Mouse (Mus musculus): ENCODE results near the gene Pak1ip1. TPM values are rescaled to one million over a fixed set of nuclear protein-coding genes. Genes with fewer than 3 reads are reported as not detected.

Pak1ip1 gene
- polyA plus RNA-seq (2015; fragmentation: Nextera tagmentation; extraction: Ambion mirVana): 53.5 and 56.0 TPM in 2 replicates

DNA sequence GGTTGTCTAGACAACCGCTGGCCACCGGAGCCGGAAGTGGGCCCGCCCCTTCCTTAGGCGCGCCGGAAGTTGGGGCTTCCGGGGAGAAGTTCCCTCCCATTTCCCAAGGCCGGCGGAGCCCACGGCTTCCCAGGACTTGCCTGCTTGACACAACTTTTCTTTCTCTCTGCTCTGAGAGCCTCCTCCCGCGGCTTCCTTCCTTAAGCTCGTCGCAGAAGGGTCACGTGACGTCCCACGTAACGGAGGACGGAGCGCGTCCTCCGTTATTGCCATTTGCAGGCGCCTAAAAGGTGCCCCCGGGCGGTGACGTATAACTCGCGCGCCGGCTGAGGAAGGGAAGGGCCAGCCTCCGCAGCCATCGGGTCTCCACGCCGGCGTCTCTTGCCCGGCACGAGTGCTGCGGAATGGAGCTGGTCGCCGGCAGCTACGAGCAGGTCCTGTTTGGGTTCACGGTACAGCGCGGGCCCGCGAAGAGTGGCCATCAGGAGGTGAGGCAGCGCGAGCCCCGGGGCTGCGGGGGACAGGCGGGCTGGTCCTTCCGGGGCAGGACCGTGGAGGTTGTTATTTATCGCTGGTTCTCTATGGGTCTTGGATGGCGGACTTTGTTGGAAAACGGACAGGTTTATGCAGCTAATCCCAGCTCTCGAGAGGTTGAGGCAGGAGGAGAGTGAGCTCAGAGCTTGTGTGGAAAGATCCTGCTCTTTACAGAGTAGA, at the start of gene Pak1ip1:
Pak1ip1 (plus strand) TSS at position 98 of the 714 bp plus-strand sequence.
- no peaks in the 10 kb centered on the region for H3K9me3 ChIP-seq (replicated peaks)
- H3K4me1 ChIP-seq (replicated peaks): peaks cover 37% of the 10 kb centered on the region
- no peaks in the 10 kb centered on the region for H3K27me3 ChIP-seq
- peak within 1 kb of the TSS; percentile 90 for H3K4me2 ChIP-seq
- H3K9ac ChIP-seq: peak within 1 kb of the TSS; percentile 84
- peak within 1 kb of the TSS; percentile 95 for H3K27ac ChIP-seq (replicated peaks)
- peaks cover 27% of the 10 kb centered on the region for H3K36me3 ChIP-seq (replicated peaks)
- WGBS (ENCODE audit: insufficient replicate concordance): under 1% methylated on average over 58 of the region's 58 CpGs
- peak within 1 kb of the TSS; percentile 100 for H3K4me3 ChIP-seq (replicated peaks)
- ATAC-seq (ENCODE audit: insufficient read depth): peak; percentile 84

- H3K36me3 ChIP-seq (replicated peaks): no peaks in the 10 kb centered on the region
- WGBS (ENCODE audit: insufficient replicate concordance): 67% methylated on average over 10 of the region's 10 CpGs
- H3K27ac ChIP-seq (replicated peaks): no peak overlapping the region
- no peak overlapping the region for H3K9ac ChIP-seq
- peaks cover 7% of the 10 kb centered on the region; the same call in 1 of the 2 replicates for H3K4me1 ChIP-seq (replicated peaks)
- ATAC-seq (ENCODE audit: insufficient read depth): no peak
- no peaks in the 10 kb centered on the region for H3K9me3 ChIP-seq (replicated peaks)
- H3K27me3 ChIP-seq: no peaks in the 10 kb centered on the region
- H3K4me2 ChIP-seq: no peak overlapping the region
- H3K4me3 ChIP-seq (replicated peaks): no peak overlapping the region
These were observed 49.3 kb upstream of the Pak1ip1 start for GRCm38 (mm10) chr13:40951386-40951976.

- ATAC-seq (ENCODE audit: insufficient read depth): no peak
These were observed 47.6 kb upstream of the Pak1ip1 start for GRCm38 (mm10) chr13:40953231-40953630.

GRCm38 (mm10) chr13:40955773-40956172, 45.0 kb upstream of the Pak1ip1 start:
- H3K27ac ChIP-seq (replicated peaks): no peak overlapping the region
- ATAC-seq (ENCODE audit: insufficient read depth): no peak
- H3K9me3 ChIP-seq (replicated peaks): no peaks in the 10 kb centered on the region
- no peak overlapping the region for H3K4me3 ChIP-seq (replicated peaks)
- H3K9ac ChIP-seq: no peak overlapping the region
- WGBS (ENCODE audit: insufficient replicate concordance): 61% methylated on average over 7 of the region's 7 CpGs
- no peaks in the 10 kb centered on the region for H3K4me1 ChIP-seq (replicated peaks)
- H3K36me3 ChIP-seq (replicated peaks): no peaks in the 10 kb centered on the region
- H3K27me3 ChIP-seq: no peaks in the 10 kb centered on the region
- H3K4me2 ChIP-seq: no peak overlapping the region

More at GRCm38 (mm10) chr13:40953231-40953630, 47.6 kb upstream of the Pak1ip1 start:
- no peak overlapping the region for H3K27ac ChIP-seq (replicated peaks)
- H3K4me1 ChIP-seq (replicated peaks): no peaks in the 10 kb centered on the region
- no peaks in the 10 kb centered on the region for H3K36me3 ChIP-seq (replicated peaks)
- no peak overlapping the region for H3K4me3 ChIP-seq (replicated peaks)
- 57% methylated on average over 6 of the region's 6 CpGs for WGBS (ENCODE audit: insufficient replicate concordance)
- H3K9ac ChIP-seq: no peak overlapping the region
- no peak overlapping the region for H3K4me2 ChIP-seq
- H3K27me3 ChIP-seq: no peaks in the 10 kb centered on the region
- H3K9me3 ChIP-seq (replicated peaks): no peaks in the 10 kb centered on the region

DNA sequence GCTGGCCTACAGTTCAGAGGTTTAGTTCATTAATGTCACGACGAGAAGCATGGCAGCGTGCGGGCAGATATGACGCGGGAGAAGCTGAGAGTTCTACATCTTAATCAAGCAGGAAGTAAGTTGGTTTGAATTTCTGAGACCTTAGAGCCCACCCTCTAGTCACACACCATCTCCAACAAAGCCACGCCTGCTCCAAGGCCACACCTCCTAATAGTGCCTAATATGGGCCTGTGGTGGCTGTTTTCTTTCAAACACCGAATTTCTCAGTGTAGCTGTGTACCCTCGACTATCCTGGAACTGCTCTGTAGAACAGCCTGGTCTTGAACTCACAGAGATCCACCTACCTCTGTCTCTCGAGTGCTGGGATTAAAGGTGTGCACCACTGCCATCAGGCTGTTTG, 33.2 kb upstream of the Pak1ip1 start:
- H3K4me1 ChIP-seq (replicated peaks): peaks cover 6% of the 10 kb centered on the region
- H3K4me2 ChIP-seq: no peak overlapping the region
- H3K27ac ChIP-seq (replicated peaks): no peak overlapping the region
- no peak overlapping the region for H3K9ac ChIP-seq
- no peak overlapping the region for H3K4me3 ChIP-seq (replicated peaks)
- no peaks in the 10 kb centered on the region for H3K27me3 ChIP-seq
- 60% methylated on average over 10 of the region's 10 CpGs for WGBS (ENCODE audit: insufficient replicate concordance)
- no peak for ATAC-seq (ENCODE audit: insufficient read depth)
- no peaks in the 10 kb centered on the region for H3K9me3 ChIP-seq (replicated peaks)
- H3K36me3 ChIP-seq (replicated peaks): no peaks in the 10 kb centered on the region

DNA sequence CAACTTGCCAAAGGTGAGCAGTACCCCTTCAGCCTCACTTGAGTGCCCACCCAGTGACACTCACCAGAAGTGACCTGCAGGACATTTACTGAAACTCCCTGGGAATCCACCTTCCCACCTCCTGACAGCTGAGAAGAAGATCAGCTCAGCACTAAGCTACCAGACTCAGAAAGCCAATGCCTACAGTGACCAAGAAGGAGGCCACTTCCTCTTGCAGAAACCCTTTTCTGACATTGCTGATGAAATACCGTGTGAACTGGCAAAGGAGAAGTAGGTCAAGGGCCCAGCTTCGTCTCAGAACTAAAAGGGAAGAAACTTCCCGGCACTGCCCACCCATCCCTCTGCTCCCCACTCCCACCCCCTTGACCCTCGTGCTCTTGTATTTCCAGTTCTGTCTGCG, 32.3 kb upstream of the Pak1ip1 start:
- Histone ChIP-seq H3K27ac (replicated peaks) (no peak overlapping the region), H3K27me3 (no peaks in the 10 kb centered on the region), H3K4me1 (replicated peaks) (peaks cover 6% of the 10 kb centered on the region), H3K4me3 (replicated peaks) (no peak overlapping the region), H3K9me3 (replicated peaks) (no peaks in the 10 kb centered on the region), H3K36me3 (replicated peaks) (no peaks in the 10 kb centered on the region), H3K9ac (no peak overlapping the region), H3K4me2 (no peak overlapping the region; the same call in 1 of the 2 replicates)
- ATAC-seq (ENCODE audit: insufficient read depth): peak; percentile 25; the same call in 1 of the 2 replicates
- 12% methylated on average over 5 of the region's 5 CpGs for WGBS (ENCODE audit: insufficient replicate concordance)

- H3K9ac ChIP-seq: no peak overlapping the region
- no peak overlapping the region for H3K4me2 ChIP-seq
- no peaks in the 10 kb centered on the region for H3K9me3 ChIP-seq (replicated peaks)
- 71% methylated on average over 4 of the region's 4 CpGs for WGBS (ENCODE audit: insufficient replicate concordance)
- no peaks in the 10 kb centered on the region for H3K27me3 ChIP-seq
- no peak overlapping the region for H3K27ac ChIP-seq (replicated peaks)
- no peaks in the 10 kb centered on the region for H3K36me3 ChIP-seq (replicated peaks)
- no peak for ATAC-seq (ENCODE audit: insufficient read depth)
- peaks cover 6% of the 10 kb centered on the region for H3K4me1 ChIP-seq (replicated peaks)
- no peak overlapping the region for H3K4me3 ChIP-seq (replicated peaks)
These were observed 30.9 kb upstream of the Pak1ip1 start for GRCm38 (mm10) chr13:40969761-40970390.

DNA sequence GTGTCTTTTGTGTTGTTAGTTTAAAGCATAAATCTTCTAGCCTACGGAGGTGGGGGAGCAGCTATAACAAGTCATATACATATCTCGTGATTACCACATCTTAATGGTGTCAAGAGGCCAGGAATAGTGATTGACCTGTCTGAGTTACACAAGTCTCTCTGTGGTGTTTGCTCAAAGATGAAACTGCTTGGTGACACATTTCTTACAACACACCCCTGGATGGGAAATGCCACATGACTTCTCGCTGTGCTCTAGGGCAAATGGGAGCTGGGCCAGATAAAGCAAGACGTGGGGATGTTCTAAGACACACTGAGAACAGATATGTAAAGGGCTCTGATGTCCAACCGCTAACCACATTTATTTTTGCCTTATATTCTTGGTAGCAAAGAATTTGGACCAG, 29.6 kb upstream of the Pak1ip1 start:
- no peak overlapping the region for H3K27ac ChIP-seq (replicated peaks)
- peak; percentile 52; the same call in 1 of the 2 replicates for ATAC-seq (ENCODE audit: insufficient read depth)
- H3K36me3 ChIP-seq (replicated peaks): no peaks in the 10 kb centered on the region
- no peak overlapping the region for H3K4me2 ChIP-seq
- H3K4me3 ChIP-seq (replicated peaks): no peak overlapping the region
- peaks cover 6% of the 10 kb centered on the region for H3K4me1 ChIP-seq (replicated peaks)
- WGBS (ENCODE audit: insufficient replicate concordance): 49% methylated on average over 5 of the region's 5 CpGs
- no peak overlapping the region for H3K9ac ChIP-seq
- no peaks in the 10 kb centered on the region for H3K9me3 ChIP-seq (replicated peaks)
- H3K27me3 ChIP-seq: no peaks in the 10 kb centered on the region

- Histone ChIP-seq H3K27ac (replicated peaks) (no peak overlapping the region), H3K36me3 (replicated peaks) (no peaks in the 10 kb centered on the region), H3K9me3 (replicated peaks) (no peaks in the 10 kb centered on the region), H3K4me3 (replicated peaks) (no peak overlapping the region), H3K9ac (no peak overlapping the region), H3K4me1 (replicated peaks) (peaks cover 6% of the 10 kb centered on the region), H3K4me2 (no peak overlapping the region), H3K27me3 (no peaks in the 10 kb centered on the region)
- ATAC-seq (ENCODE audit: insufficient read depth): no peak
- WGBS (ENCODE audit: insufficient replicate concordance): 65% methylated on average over 2 of the region's 2 CpGs
These were observed 29.0 kb upstream of the Pak1ip1 start for GRCm38 (mm10) chr13:40971831-40972230.

DNA sequence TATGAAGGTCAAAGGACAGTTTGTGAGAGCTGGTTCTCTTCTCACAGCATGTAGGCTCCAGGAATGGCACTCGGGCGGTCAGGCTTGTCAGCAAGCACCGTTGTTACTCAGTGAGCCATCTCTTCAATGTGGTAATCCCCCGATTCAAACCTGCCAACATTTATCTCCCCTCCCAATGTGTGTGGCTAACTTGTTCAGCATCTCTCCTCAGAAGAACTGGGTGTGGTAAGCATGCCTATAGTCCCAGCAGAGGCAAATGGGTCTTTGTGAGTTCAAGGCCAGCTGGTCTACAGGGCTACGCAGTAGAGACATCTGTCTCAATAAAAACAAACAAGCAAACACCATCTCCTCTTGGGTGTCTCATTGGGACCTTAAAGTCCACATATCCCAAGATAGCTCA, 27.8 kb upstream of the Pak1ip1 start:
- H3K4me3 ChIP-seq (replicated peaks): no peak overlapping the region

GRCm38 (mm10) chr13:40977609-40978008, 23.2 kb upstream of the Pak1ip1 start:
- Histone ChIP-seq H3K4me3 (replicated peaks) (no peak overlapping the region), H3K4me1 (replicated peaks) (0 out of 2 replicates have a peak, but pooled peaks cover 3% of the 10 kb centered on the region), H3K9ac (no peak overlapping the region), H3K36me3 (replicated peaks) (no peaks in the 10 kb centered on the region), H3K27me3 (no peaks in the 10 kb centered on the region), H3K4me2 (no peak overlapping the region), H3K27ac (replicated peaks) (no peak overlapping the region), H3K9me3 (replicated peaks) (no peaks in the 10 kb centered on the region)
- 16% methylated on average over 7 of the region's 7 CpGs for WGBS (ENCODE audit: insufficient replicate concordance)
- ATAC-seq (ENCODE audit: insufficient read depth): no peak

More for the DNA sequence above, 27.8 kb upstream of the Pak1ip1 start:
- ATAC-seq (ENCODE audit: insufficient read depth): no peak
- no peaks in the 10 kb centered on the region for H3K36me3 ChIP-seq (replicated peaks)
- peaks cover 8% of the 10 kb centered on the region for H3K4me1 ChIP-seq (replicated peaks)
- H3K27me3 ChIP-seq: no peaks in the 10 kb centered on the region
- H3K9ac ChIP-seq: no peak overlapping the region
- H3K4me2 ChIP-seq: no peak overlapping the region
- no peak overlapping the region for H3K27ac ChIP-seq (replicated peaks)
- H3K9me3 ChIP-seq (replicated peaks): no peaks in the 10 kb centered on the region
- WGBS (ENCODE audit: insufficient replicate concordance): 66% methylated on average over 5 of the region's 5 CpGs
